Mouse (Mus musculus) kidney, embryonic 16.5 days (tissue): ENCODE results near the gene Apc2. TPM values are rescaled to one million over a fixed set of nuclear protein-coding genes. Genes with fewer than 3 reads are reported as not detected.

Source experiments
- ATAC-seq: fragments of 200-750 bp; cut with Nextera tagmentation; 2 replicates; pipeline ENCODE4 v1.8.0; 2017; ENCODE audit warnings: moderate TSS enrichment; ENCODE audit not compliant: low FRiP score, low TSS enrichment
- H3K27ac ChIP-seq: fragments of 300-500 bp; sonication (generic); 2 replicates; pipeline ENCODE4 v1.5.1; 2014; ENCODE audit warnings: low read length
- H3K27me3 ChIP-seq: fragments of 300-500 bp; sonication (generic); 2 replicates; pipeline ENCODE4 v1.6.1; 2014; ENCODE audit warnings: low read length, control low read depth, mixed read lengths; ENCODE audit not compliant: insufficient read depth
- H3K36me3 ChIP-seq: fragments of 300-500 bp; sonication (generic); 2 replicates; pipeline ENCODE4 v1.6.1; 2014; ENCODE audit warnings: low read length, control low read depth, mixed read lengths; ENCODE audit not compliant: insufficient read depth
- H3K4me1 ChIP-seq: fragments of 300-500 bp; sonication (generic); 2 replicates; pipeline ENCODE4 v1.6.1; 2014; ENCODE audit warnings: low read length, control low read depth, mixed read lengths; ENCODE audit not compliant: insufficient read depth
- H3K4me2 ChIP-seq: fragments of 300-500 bp; sonication (generic); replicated peaks from 2 replicates; pipeline ENCODE4 v1.6.1; 2014; ENCODE audit warnings: low read depth, low read length
- H3K4me3 ChIP-seq: fragments of 300-500 bp; sonication (generic); 2 replicates; pipeline ENCODE4 v1.5.1; 2014; ENCODE audit warnings: mild to moderate bottlenecking, low read length
- H3K9ac ChIP-seq: fragments of 300-500 bp; sonication (generic); replicated peaks from 2 replicates; pipeline ENCODE4 v1.6.1; 2014; ENCODE audit warnings: low read length
- H3K9me3 ChIP-seq: fragments of 300-500 bp; sonication (generic); 2 replicates; pipeline ENCODE4 v1.6.1; 2016; ENCODE audit warnings: low read length, control low read depth
- WGBS: fragments of 180-500 bp; shearing (Covaris S2); extraction: QIAGEN DNeasy Blood & Tissue Kit; methylation state at CpG from one replicate; pipeline ENCODE4 v1.1.7; 2014; 5-methylcytosine and 5-hydroxymethylcytosine counted together
- polyA plus RNA-seq: library from polyadenylated mRNA; unstranded; fragments of >200 nt; fragmentation: Nextera tagmentation; extraction: Ambion mirVana; gene quantifications from 2 replicates; pipeline ENCODE4 v1.2.1, GENCODE M21; 2015

Apc2 gene
- polyA plus RNA-seq, 1 experiment from 2014 or later = 1.6 TPM

- Histone ChIP-seq H3K9ac (no peak overlapping the region; the same call in 1 of the 2 replicates), H3K4me1 (peaks cover 16% of the 10 kb centered on the region), H3K36me3 (0 out of 2 replicates have a peak, but pooled peaks cover 4% of the 10 kb centered on the region), H3K4me3 (no peak overlapping the region), H3K4me2 (no peak overlapping the region), H3K27ac (no peak overlapping the region), H3K9me3 (no peaks in the 10 kb centered on the region), H3K27me3 (peaks cover 68% of the 10 kb centered on the region)
- WGBS = 42% methylated on average over 16 of the region's 16 CpGs
- no peak for ATAC-seq
Observed at GRCm38 (mm10) chr10:80314494-80315001, 18.8 kb downstream of the Apc2 start.

- Histone ChIP-seq H3K4me1 (peaks cover 20% of the 10 kb centered on the region), H3K4me3 (no peak overlapping the region), H3K9me3 (no peaks in the 10 kb centered on the region), H3K9ac (peak overlapping the region; percentile 23; the same call in 1 of the 2 replicates), H3K27ac (no peak overlapping the region), H3K36me3 (0 out of 2 replicates have a peak, but pooled peaks cover 4% of the 10 kb centered on the region), H3K4me2 (no peak overlapping the region), H3K27me3 (peaks cover 67% of the 10 kb centered on the region)
- WGBS = 34% methylated on average over 27 of the region's 27 CpGs
- no peak for ATAC-seq
Observed at GRCm38 (mm10) chr10:80315315-80315714, 19.5 kb downstream of the Apc2 start.

- Histone ChIP-seq H3K9ac (0 out of 2 replicates have a peak overlapping the region, but pooled peaks have one; percentile 22), H3K9me3 (no peaks in the 10 kb centered on the region), H3K4me3 (no peak overlapping the region), H3K27me3 (peaks cover 63% of the 10 kb centered on the region), H3K4me1 (peaks cover 20% of the 10 kb centered on the region), H3K36me3 (0 out of 2 replicates have a peak, but pooled peaks cover 4% of the 10 kb centered on the region), H3K4me2 (no peak overlapping the region), H3K27ac (no peak overlapping the region)
- 22% methylated on average over 11 of the region's 11 CpGs for WGBS
- no peak for ATAC-seq
Observed at GRCm38 (mm10) chr10:80316359-80316781, 20.6 kb downstream of the Apc2 start.

- 42% methylated on average over 10 of the region's 10 CpGs for WGBS
- no peak overlapping the region for H3K9ac ChIP-seq
- no peak overlapping the region for H3K4me2 ChIP-seq
- H3K4me3 ChIP-seq = no peak overlapping the region
- no peak overlapping the region for H3K27ac ChIP-seq
- H3K36me3 ChIP-seq = 0 out of 2 replicates have a peak, but pooled peaks cover 4% of the 10 kb centered on the region
- H3K27me3 ChIP-seq = peaks cover 56% of the 10 kb centered on the region
- no peak for ATAC-seq
- H3K4me1 ChIP-seq = peaks cover 20% of the 10 kb centered on the region
- no peaks in the 10 kb centered on the region for H3K9me3 ChIP-seq
Observed at GRCm38 (mm10) chr10:80317011-80317410, 21.2 kb downstream of the Apc2 start.

GRCm38 (mm10) chr10:80320340-80320760 is 24.6 kb downstream of the Apc2 start, which contains the start of gene 2310011J03Rik:
TSS of gene 2310011J03Rik (minus strand) at chr10:80320537.
- H3K36me3 ChIP-seq = 0 out of 2 replicates have a peak, but pooled peaks cover 4% of the 10 kb centered on the region
- peaks cover 25% of the 10 kb centered on the region for H3K4me1 ChIP-seq
- H3K4me3 ChIP-seq = peak within 1 kb of the TSS; percentile 86
- H3K4me2 ChIP-seq = peak within 1 kb of the TSS; percentile 87
- H3K27me3 ChIP-seq = peaks cover 23% of the 10 kb centered on the region
- WGBS = under 1% methylated on average over 34 of the region's 34 CpGs
- peak; percentile 44 for ATAC-seq
- H3K27ac ChIP-seq = peak within 1 kb of the TSS; percentile 56; the same call in 1 of the 2 replicates
- no peaks in the 10 kb centered on the region for H3K9me3 ChIP-seq
- peak within 1 kb of the TSS; percentile 84 for H3K9ac ChIP-seq

- no peak for ATAC-seq
- no peaks in the 10 kb centered on the region for H3K9me3 ChIP-seq
- no peak overlapping the region for H3K27ac ChIP-seq
- peaks cover 15% of the 10 kb centered on the region for H3K27me3 ChIP-seq
- H3K4me2 ChIP-seq = no peak overlapping the region
- H3K4me1 ChIP-seq = peaks cover 25% of the 10 kb centered on the region
- H3K9ac ChIP-seq = no peak overlapping the region
- 0 out of 2 replicates have a peak, but pooled peaks cover 4% of the 10 kb centered on the region for H3K36me3 ChIP-seq
- 74% methylated on average over 6 of the region's 6 CpGs for WGBS
- no peak overlapping the region for H3K4me3 ChIP-seq
Observed at GRCm38 (mm10) chr10:80321014-80321669, 25.4 kb downstream of the Apc2 start.

- Histone ChIP-seq H3K36me3 (0 out of 2 replicates have a peak, but pooled peaks cover 4% of the 10 kb centered on the region), H3K4me2 (peak overlapping the region; percentile 98), H3K4me1 (peaks cover 25% of the 10 kb centered on the region), H3K4me3 (peak overlapping the region; percentile 67; the same call in 1 of the 2 replicates), H3K9me3 (no peaks in the 10 kb centered on the region), H3K27ac (no peak overlapping the region), H3K9ac (no peak overlapping the region), H3K27me3 (peaks cover 7% of the 10 kb centered on the region; the same call in 1 of the 2 replicates)
- 91% methylated on average over 21 of the region's 21 CpGs for WGBS
- ATAC-seq = no peak
Observed at GRCm38 (mm10) chr10:80321670-80322581, 26.1 kb downstream of the Apc2 start.

- 3% methylated on average over 28 of the region's 28 CpGs for WGBS
- Histone ChIP-seq H3K4me2 (peak overlapping the region; percentile 98), H3K4me1 (peaks cover 25% of the 10 kb centered on the region), H3K4me3 (peak overlapping the region; percentile 67), H3K27me3 (no peaks in the 10 kb centered on the region; the same call in 1 of the 2 replicates), H3K9me3 (no peaks in the 10 kb centered on the region), H3K9ac (peak overlapping the region; percentile 73), H3K36me3 (0 out of 2 replicates have a peak, but pooled peaks cover 4% of the 10 kb centered on the region), H3K27ac (no peak overlapping the region)
- ATAC-seq = peak; percentile 7; the same call in 1 of the 2 replicates
Observed at GRCm38 (mm10) chr10:80322811-80323211, 27.0 kb downstream of the Apc2 start.
